Mouse (Mus musculus) ES-Bruce4 (cell line): Measurements from ENCODE around the gene Bcl2. TPM values are rescaled to one million over a fixed set of nuclear protein-coding genes. Genes with fewer than 3 reads are reported as not detected.

Experiments used
- H3K27ac ChIP-seq: 2 replicates; pipeline ENCODE4 v1.5.1; 2012; ENCODE audit warnings: low read length, inconsistent platforms; ENCODE audit not compliant: insufficient read depth
- H3K27me3 ChIP-seq: 2 replicates; pipeline ENCODE4 v1.6.1; 2012; ENCODE audit warnings: mild to moderate bottlenecking, low read length, inconsistent platforms; ENCODE audit not compliant: control insufficient read depth, poor library complexity, insufficient read depth, severe bottlenecking
- H3K36me3 ChIP-seq: 2 replicates; pipeline ENCODE4 v1.6.1; 2012; ENCODE audit warnings: inconsistent platforms, mild to moderate bottlenecking, low read length, moderate library complexity; ENCODE audit not compliant: control insufficient read depth, poor library complexity, insufficient read depth, severe bottlenecking
- H3K4me1 ChIP-seq: one replicate; pipeline ENCODE4 v1.8.1; 2011; ENCODE audit warnings: low read length; ENCODE audit not compliant: control insufficient read depth, insufficient read depth
- H3K4me3 ChIP-seq: 2 replicates; pipeline ENCODE4 v1.5.1; 2011; ENCODE audit warnings: low read depth, mild to moderate bottlenecking, low read length
- H3K9ac ChIP-seq: 2 replicates; pipeline ENCODE4 v1.6.1; 2012; ENCODE audit warnings: low read depth, mild to moderate bottlenecking, inconsistent platforms; ENCODE audit not compliant: poor library complexity, severe bottlenecking
- H3K9me3 ChIP-seq: replicated peaks from 2 replicates; pipeline ENCODE4 v1.6.1; 2012; ENCODE audit warnings: mild to moderate bottlenecking, low read length, inconsistent platforms; ENCODE audit not compliant: control insufficient read depth, poor library complexity, insufficient read depth, severe bottlenecking
- CTCF ChIP-seq: IDR thresholded peaks from one replicate; pipeline ENCODE4 v1.8.1; 2011; ENCODE audit warnings: low read depth, low read length
- EP300 ChIP-seq: IDR thresholded peaks from 2 replicates; pipeline ENCODE4 v1.6.1; 2011; ENCODE audit warnings: low read depth, low read length; ENCODE audit not compliant: insufficient read depth
- POLR2A ChIP-seq: IDR thresholded peaks from one replicate; pipeline ENCODE4 v1.8.1; 2011; ENCODE audit warnings: low read length; ENCODE audit not compliant: insufficient read depth
- polyA plus RNA-seq: library from polyadenylated mRNA; stranded (reverse); fragments of >200 nt; gene quantifications from 2 replicates; pipeline ENCODE4 v1.2.4, GENCODE M21; 2011; ENCODE audit warnings: low read depth; ENCODE audit not compliant: missing spikeins, insufficient read depth, insufficient read length

The Bcl2 gene
- polyA plus RNA-seq, 1 experiment, result 3.0 TPM

- no peak overlapping the region for H3K27ac ChIP-seq
- TF ChIP-seq EP300 (no peak), POLR2A (no peak), CTCF (no peak)
These were observed 51.6 kb downstream of the Bcl2 start for GRCm38 (mm10) chr1:106662486-106662885.

DNA sequence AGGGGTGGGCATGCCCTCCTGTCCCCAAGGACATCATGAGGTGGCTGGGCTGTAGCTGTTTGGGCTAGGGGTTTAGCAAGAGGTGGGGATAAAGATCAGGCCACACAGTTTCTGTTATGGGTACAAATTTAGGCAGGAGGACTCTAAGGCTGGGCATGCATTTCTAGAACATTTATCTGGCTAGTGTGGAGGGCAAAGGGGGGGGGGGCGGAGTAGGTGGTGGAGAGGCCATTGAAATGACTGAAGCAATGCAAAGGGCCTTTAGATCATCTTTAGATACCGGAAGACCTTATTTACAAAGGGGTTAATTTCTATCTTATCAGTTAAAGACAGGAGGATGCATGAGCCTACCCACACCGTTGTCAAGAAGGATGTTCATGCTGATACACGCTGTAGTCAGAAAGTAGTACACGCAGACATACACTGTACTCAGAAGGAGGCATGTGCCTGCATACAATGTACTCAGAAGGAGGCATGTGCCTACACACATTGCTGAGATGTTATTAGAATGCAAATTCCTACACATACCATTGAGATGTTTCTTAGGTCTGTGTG is 55.7 kb downstream of the Bcl2 start:
- H3K4me1 ChIP-seq, result no peaks in the 10 kb centered on the region
- no peak overlapping the region for H3K9ac ChIP-seq
- no peak overlapping the region for H3K4me3 ChIP-seq
- no peaks in the 10 kb centered on the region for H3K36me3 ChIP-seq
- H3K27me3 ChIP-seq, result no peaks in the 10 kb centered on the region
- H3K27ac ChIP-seq, result no peak overlapping the region
- H3K9me3 ChIP-seq, result no peaks in the 10 kb centered on the region
- no peak for TF ChIP-seq EP300
- TF ChIP-seq CTCF, result no peak

More at GRCm38 (mm10) chr1:106662486-106662885, 51.6 kb downstream of the Bcl2 start:
- H3K36me3 ChIP-seq, result no peaks in the 10 kb centered on the region
- no peak overlapping the region for H3K4me3 ChIP-seq
- no peaks in the 10 kb centered on the region for H3K9me3 ChIP-seq
- no peaks in the 10 kb centered on the region for H3K4me1 ChIP-seq
- H3K27me3 ChIP-seq, result no peaks in the 10 kb centered on the region
- H3K9ac ChIP-seq, result no peak overlapping the region

DNA sequence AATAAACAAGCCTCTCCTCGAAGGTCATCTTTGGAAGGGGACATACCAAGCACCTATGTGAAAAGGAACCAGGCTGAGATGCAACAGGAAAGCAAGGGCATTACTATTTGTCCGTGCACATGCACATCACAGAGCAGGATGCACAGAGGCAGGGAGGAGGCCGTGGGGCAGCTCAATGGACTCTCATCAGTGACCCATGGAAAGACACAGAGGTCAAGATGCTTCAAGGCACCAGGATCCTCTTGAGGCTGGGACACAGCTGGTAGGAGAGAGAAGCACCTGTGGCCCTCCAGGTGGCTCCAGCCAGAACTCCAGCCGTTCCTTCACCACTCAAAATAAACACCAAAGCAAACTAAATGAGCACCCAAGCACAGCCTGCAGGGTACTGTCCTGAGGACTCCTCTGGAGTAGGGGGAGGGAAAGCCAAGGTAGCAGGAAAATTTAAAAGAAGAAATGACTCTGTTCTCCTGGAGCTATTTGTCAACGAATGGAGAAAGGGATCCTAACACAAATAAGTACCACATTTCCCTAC is 57.8 kb downstream of the Bcl2 start:
- Histone ChIP-seq H3K4me1 (no peaks in the 10 kb centered on the region), H3K9ac (no peak overlapping the region), H3K36me3 (no peaks in the 10 kb centered on the region), H3K27ac (no peak overlapping the region), H3K27me3 (no peaks in the 10 kb centered on the region), H3K4me3 (no peak overlapping the region), H3K9me3 (no peaks in the 10 kb centered on the region)
- no peak for TF ChIP-seq CTCF
- no peak for TF ChIP-seq EP300
- no peak for TF ChIP-seq POLR2A

GRCm38 (mm10) chr1:106654254-106654653 is 59.8 kb downstream of the Bcl2 start:
- TF ChIP-seq POLR2A, result no peak
- no peak for TF ChIP-seq CTCF
- no peak for TF ChIP-seq EP300
- H3K36me3 ChIP-seq, result no peaks in the 10 kb centered on the region
- H3K9me3 ChIP-seq, result no peaks in the 10 kb centered on the region
- H3K27me3 ChIP-seq, result no peaks in the 10 kb centered on the region
- no peak overlapping the region for H3K27ac ChIP-seq
- H3K9ac ChIP-seq, result no peak overlapping the region
- H3K4me3 ChIP-seq, result no peak overlapping the region
- no peaks in the 10 kb centered on the region for H3K4me1 ChIP-seq

- Histone ChIP-seq H3K9me3 (no peaks in the 10 kb centered on the region), H3K27me3 (no peaks in the 10 kb centered on the region), H3K36me3 (no peaks in the 10 kb centered on the region), H3K27ac (no peak overlapping the region), H3K4me3 (no peak overlapping the region), H3K4me1 (no peaks in the 10 kb centered on the region), H3K9ac (no peak overlapping the region)
- no peak for TF ChIP-seq CTCF
- no peak for TF ChIP-seq EP300
- TF ChIP-seq POLR2A, result no peak
These were observed 60.6 kb downstream of the Bcl2 start for GRCm38 (mm10) chr1:106653441-106653860.

- Histone ChIP-seq H3K9ac (no peak overlapping the region), H3K9me3 (no peaks in the 10 kb centered on the region), H3K36me3 (no peaks in the 10 kb centered on the region), H3K27me3 (no peaks in the 10 kb centered on the region), H3K4me1 (no peaks in the 10 kb centered on the region), H3K27ac (no peak overlapping the region), H3K4me3 (no peak overlapping the region)
- TF ChIP-seq POLR2A (no peak), EP300 (no peak), CTCF (no peak)
These were observed 62.9 kb downstream of the Bcl2 start for GRCm38 (mm10) chr1:106651211-106651610.
